Mouse (Mus musculus) adrenal gland, adult 10 weeks (tissue): ENCODE results near the gene Pir. TPM values are rescaled to one million over a fixed set of nuclear protein-coding genes. Genes with fewer than 3 reads are reported as not detected.

ENCODE experiments used
- polyA plus RNA-seq: library from polyadenylated mRNA; stranded (reverse); fragments of 350-450 nt; fragmentation: Illumina TruSeq; extraction: RNeasy Lipid Tissue Mini Kit (QIAGEN cat#74804); gene quantifications from one replicate; pipeline ENCODE4 v1.2.3, GENCODE M21; 2014; ENCODE audit warnings: low read depth, low replicate concordance

Pir gene
- polyA plus RNA-seq: 18.3 TPM

GRCm38 (mm10) chrX:164269285-164269761 lies at the start of gene Pir:
Gene Pir, plus strand, starts transcription at chrX:164269371.

GRCm38 (mm10) chrX:164258057-164258456 lies 11.1 kb upstream of the Pir start, which contains the start of gene Bmx:
Gene Bmx, minus strand, starts transcription at chrX:164258193.

DNA sequence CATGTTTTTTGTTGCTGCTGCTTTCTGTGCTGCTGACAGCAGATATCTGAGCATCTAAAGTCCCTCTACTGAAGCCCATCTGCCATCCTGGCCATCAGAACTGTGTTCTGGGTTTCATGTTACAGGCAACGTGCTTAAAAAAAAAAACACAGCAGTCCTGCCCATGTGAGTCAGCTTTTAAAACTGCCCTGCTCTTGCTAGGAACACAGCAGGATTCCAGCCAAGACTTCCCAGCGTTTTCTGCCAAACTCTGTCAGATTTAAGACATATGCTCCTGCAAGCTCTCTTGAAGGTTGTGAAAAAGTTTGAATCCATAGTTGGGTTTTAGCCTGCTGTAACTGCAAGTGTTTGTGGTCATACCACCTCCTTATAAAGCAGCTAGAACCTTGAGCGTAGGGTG lies 103.9 kb downstream of the Pir start, which contains the start of gene Vegfd:
TSS of gene Vegfd (plus strand) at position 298 of the 400 bp plus-strand sequence.

GRCm38 (mm10) chrX:164419471-164419939 lies 150.3 kb downstream of the Pir start, which contains the start of gene Piga:
Gene Piga, plus strand, starts transcription at chrX:164419787.

Other genes starting within 250 kb of the Pir start
- 38.0 TPM for gene Car5b, start 241.4 kb upstream of the Pir start, polyA plus RNA-seq
- 8.6 TPM for gene Siah1b, start 192.9 kb upstream of the Pir start, polyA plus RNA-seq
- not detected for gene Cltrn, start 180.5 kb upstream of the Pir start, polyA plus RNA-seq
- 24.1 TPM for gene Ace2, start 130.0 kb upstream of the Pir start, polyA plus RNA-seq
- 1.5 TPM for gene Bmx, start 11.2 kb upstream of the Pir start, polyA plus RNA-seq
- 107 TPM for gene Vegfd, start 104.0 kb downstream of the Pir start, polyA plus RNA-seq
- 24.7 TPM for gene Piga, start 150.4 kb downstream of the Pir start, polyA plus RNA-seq
- gene Asb11, start 167.6 kb downstream of the Pir start, polyA plus RNA-seq: 2.2 TPM
- gene Asb9, start 237.0 kb downstream of the Pir start, polyA plus RNA-seq: not detected